Mouse (Mus musculus): ENCODE results near the gene Ssh1.
A peak's percentile ranks its signal among the peaks of the same experiment; 100 is the strongest.

Gene Ssh1

DNA sequence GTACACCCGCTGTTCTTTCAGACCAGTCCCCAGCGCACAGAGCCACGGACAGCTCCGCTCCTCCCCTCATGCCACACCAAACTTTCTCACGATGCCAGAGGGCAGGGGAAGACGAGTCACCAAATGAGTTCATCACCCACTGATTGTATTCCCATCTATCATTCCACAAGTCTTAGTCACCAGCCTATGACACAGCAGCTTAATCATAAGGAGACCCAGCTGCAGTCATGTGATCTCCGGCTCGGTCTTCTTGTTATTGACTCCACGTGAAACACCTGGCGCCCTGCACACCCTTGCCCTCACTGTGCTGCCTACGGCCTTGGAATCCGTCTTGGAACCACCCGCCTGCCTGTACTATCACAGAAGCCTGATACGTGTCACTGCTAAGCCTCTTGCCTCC is 28.7 kb downstream of the Ssh1 start:
- no peak for DNase-seq

DNA sequence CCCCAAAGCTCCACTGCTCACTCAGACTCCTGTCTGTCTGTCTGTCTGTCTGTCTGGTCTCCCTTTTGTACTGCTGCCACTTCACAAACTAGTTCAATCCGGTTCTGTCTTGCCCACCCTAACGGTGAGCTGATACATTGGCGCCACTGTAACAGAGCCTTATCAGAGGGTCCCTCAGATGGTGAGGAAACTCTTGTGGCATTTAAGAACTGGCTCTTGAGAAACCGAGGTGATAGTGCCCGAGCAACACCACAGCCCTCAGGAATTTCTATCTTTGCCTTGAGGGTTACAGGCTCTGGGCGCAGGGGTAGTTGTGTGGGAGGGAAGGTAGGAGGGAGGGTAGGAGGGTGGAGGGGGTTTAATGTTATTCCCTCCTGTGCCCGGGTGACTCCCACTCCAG is 31.9 kb downstream of the Ssh1 start:
- DNase-seq: no peak

DNA sequence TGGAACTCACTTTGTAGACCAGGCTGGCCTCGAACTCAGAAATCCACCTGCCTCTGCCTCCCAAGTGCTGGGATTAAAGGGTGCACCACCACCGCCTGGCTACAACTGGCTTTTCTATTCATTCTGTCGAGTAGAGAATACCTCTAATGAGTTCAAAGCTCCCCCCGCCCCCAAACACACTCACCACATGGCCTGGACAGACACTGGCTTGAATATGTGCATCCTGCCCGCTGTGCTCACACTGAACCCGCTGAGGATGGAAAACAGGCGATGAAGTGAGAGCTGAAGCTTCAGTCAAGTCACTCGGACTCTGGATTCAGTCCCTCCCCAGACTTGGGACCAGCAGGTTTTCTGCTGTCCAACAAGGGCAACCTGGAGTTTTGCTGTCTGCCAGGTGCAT is 33.3 kb downstream of the Ssh1 start:
- no peak for DNase-seq

DNA sequence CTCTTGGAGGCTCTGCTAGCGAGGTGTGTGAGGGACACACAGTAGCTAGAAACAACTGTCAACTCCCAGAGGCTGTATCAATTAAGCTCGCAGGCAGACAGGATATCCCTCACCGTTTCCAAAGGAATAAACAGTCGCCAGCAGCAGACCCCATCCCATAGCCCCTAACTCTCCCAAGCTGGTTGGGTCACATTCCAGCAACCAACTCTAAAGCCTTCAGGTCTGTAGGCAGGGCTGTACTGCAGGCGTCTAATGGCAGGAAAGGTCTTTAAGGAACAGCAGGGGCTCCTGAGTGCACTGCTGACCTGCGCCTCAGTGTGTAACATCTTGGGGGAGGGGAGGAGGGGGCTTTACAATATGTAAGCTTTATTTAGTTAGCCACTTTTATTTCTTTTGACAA is 34.7 kb downstream of the Ssh1 start:
- no peak for DNase-seq

DNA sequence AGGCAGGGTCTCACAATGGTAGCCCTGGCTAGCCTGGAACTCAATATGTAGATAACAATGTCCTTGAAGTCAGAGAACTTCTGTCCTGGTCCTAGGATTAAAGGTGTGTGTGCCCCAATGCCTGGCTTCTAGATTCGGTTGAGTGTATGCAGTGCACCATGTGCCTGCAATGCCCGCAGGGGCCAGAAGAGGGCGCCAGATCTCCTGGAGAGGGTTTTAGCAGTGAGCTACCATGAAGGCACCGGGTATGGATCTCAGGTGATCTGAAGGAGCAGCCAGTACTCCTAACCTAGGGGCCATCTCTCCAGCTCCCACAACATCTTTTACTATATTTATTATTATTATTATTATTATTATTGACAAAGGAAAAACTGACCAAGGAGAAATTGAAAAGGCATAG is 37.2 kb downstream of the Ssh1 start:
- DNase-seq: peak; percentile 84

DNA sequence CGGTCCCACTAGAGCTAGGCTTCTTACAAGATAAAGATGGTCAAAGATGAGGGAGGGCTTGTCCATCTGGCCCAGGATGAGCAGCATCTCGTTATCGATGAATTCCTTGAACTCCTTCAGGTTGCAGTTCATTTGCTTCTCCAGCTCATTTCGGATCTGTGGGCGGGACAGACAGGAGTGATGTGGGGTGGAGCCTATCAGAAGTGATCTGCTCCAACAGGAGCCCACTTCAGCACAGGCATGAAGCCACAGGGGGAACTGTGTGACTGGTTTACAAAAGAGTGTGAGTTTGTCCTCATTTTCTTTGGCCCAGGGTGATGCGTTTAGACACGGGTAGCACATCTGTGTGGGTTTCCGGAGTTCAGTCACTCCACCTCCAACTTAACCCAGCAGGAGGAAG is 38.0 kb downstream of the Ssh1 start:
- no peak for DNase-seq

DNA sequence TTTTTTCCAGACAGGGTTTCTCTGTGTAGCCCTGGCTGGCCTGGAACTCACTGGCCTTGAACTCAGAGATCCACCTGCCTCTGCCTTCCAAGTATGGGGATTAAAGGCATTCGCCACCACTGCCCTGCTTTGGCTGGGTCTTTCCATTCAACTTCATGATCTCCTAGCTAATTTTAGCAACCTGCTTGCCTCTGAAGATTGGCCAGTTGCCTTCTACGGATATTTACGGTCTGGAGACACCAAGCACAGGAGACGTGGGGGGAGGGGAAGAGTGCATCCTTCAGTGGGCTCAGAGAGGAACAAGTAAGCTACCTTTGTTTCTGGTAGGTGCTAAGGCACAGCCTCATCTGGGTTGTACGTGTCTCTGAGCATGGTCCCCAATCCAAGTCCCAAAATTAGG is 38.4 kb downstream of the Ssh1 start:
- DNase-seq: no peak

DNA sequence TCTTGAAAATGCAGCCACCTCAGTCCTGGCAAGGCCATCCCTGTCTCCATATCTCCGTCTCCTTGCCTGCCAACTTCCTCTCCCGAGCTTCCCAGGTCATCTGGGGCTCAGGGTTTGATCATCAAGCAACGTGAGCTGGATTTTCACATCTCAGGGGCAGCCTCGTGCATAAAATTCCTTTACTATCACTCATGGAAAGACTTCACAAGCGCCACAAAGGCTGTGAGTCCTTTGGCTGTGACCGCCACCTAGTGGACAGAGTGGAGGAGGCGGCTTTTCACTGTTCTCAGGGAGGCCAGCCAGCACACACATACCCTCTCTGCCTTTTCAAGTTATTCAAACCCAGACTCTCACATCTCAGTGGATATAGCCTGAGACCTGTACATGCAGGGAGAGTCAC is 39.3 kb downstream of the Ssh1 start:
- DNase-seq: peak; percentile 87

DNA sequence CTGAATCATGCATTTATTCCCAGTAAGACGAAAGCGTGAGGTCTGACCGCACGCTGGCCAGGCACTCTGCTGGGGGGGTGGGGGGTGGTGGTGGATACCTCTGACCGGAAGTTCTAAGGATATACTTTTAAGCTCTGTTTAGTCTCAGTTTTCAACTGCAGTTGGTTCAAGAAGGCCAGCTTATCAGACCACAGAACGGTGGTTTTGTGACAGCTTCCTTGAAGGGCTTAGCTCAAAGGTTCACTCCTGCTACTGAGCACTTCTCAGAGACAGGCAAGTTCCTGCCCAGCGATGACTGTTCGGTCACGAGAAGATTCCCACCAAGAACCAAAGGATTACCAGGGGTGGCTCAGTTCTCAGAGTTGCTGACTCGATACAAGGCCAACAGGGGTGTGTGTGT is 41.2 kb downstream of the Ssh1 start:
- DNase-seq: no peak

DNA sequence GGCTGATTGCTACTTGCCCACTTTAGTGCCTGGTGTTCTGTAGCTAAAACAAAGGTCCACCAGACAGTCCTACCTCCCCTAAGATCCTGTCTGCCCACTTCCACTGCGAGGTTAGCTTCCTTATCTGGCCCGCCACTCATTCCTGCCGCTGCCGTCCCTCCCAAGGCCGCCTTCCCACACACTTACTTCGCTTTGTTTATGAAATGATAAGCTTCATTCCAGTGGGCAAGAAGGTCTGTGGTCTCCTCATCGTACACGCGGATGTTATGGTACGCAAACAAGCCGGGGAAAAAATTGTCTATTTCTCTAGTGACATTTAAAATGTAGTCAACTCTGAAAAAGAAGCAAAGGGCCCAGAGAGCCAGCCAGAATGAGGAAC is 42.0 kb downstream of the Ssh1 start:
- no peak for DNase-seq

DNA sequence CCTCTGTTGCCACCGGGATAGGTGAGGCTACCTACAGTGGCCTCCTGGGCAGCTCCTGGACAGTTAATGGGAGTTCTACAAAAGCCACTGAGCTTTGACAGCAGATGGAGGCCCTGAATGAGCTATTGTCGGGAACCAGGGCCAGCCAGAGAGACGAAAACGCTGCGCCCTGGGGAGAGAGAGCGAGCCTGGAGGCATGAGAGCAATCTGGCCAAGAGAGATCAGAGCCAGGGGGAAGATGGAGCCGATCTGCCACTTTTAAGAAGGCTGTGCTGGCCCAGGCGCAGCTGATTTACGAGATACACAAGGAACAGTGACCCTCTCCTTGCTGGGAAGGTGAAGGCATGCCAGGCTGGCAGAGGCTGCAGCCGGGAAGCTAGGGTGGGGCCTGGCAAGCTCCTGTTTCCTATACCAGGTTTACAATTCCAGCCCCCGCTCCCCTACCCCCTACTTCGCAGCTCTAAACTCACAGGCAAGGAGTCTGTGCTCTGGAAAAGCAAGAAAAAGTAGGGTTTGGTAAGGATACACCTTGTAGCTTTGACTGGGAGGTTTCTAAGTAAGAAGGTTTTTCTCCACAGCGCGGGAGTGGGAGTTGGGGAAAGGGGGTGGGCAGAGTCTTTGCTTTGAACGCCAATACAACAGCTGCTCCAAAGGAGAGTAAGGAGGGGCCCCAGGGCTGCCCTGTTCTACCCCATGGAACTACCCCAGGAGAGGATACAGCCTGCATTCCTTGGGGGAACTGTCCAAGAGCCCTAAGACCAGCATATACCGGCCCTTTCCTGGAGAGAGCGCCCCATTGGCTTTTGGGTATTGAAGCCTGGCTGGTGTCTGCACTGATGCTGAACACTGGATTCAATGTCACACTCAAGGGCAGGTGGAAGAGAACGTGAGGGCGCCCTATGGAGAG is 42.7 kb downstream of the Ssh1 start:
- DNase-seq: no peak

DNA sequence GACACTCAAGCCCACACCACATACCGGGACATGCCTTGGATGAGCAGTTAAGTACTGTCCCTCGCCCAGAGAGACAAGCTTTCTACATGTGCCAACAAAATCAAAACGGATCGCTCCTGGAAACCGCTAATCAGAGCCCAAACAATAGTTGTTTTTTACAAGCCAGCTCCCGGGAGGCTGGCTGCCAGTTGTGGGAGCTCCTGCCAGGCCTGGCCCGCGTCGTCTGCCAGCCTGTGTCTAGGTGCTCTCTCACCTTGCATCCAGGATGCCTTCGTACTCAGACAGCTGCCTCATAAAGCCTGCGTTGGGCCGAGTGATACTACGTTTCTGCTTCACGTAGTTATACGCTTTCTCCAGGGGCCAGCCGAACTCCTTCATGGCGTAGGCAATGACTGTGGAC is 43.6 kb downstream of the Ssh1 start:
- no peak for DNase-seq

DNA sequence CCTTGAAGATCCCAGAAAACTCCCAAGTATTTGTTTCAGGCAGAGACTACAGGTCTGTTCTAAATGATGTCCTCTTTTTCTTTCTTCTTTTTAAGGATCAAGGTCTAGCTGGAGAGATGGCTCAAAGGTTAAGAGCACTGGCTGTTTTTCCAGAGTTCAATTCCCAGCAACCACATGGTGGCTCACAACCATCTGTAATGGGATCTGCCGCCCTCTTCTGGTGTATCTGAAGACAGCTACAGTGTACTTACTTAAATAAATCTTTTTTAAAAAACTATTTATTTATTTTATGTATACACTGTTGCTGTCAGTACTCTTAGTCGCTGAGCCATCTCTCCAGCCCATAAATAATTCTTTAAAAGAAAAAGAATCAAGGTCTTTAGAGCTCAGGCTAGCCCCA is 46.4 kb downstream of the Ssh1 start:
- no peak for DNase-seq

DNA sequence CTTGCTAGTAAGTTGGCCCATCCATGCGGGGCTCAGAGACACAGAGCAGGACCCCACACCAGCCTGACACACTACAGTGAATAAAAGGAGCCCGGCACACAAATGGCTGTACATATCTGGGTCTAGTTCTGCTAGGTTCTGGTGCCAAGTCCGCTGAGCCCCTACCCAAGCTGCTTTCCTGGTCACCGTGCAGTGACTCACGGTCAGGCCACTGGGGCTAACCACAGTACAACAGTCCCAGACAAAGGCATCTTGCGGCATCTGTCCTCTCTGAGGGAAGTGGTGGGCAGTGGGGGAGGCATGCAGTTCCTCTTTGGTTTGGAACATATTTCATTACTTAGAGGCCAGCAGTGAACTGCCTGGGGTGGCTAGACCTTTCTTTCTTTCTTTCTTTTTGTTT is 48.6 kb downstream of the Ssh1 start:
- no peak for DNase-seq

DNA sequence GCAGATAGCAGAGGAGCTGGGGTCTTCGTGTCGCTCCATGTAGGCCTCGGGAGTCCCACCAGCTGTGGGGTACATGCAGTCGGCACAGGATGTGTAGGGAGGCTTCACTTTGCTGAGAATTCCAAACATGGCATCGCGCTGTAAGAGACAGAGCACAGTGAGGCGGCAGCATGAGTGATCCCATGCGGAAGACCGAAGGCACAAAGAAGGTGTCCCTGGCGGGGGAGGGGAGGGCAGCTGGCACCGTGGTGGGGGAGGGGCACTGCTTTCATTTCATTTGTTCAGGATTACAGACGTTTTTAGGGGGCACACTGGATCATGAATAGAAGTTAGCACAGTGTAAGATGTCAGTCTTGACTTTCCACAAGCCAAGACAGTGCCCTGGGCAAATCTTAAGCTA is 50.4 kb downstream of the Ssh1 start:
- DNase-seq: peak; percentile 59

DNA sequence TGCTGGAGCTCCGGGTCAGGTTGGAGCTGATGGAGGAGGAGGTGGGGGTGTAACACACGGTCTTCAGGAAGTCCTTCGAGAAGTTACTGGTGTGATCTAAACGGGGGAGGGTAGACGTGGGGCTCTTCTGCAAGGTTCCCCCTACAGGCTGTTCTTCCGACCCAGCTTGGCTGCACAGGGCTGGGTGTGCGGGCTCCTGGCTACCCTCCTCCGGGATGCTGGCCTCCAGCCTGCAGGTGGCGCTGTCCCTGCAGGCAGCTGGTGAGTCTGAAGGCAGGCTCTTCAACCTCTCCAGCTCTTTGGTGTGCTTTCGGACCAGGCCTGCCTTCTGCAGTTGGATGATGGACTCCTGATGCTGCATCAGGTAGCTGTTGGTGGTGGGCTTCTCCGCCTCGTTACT is 51.1 kb downstream of the Ssh1 start:
- DNase-seq: peak; percentile 55

DNA sequence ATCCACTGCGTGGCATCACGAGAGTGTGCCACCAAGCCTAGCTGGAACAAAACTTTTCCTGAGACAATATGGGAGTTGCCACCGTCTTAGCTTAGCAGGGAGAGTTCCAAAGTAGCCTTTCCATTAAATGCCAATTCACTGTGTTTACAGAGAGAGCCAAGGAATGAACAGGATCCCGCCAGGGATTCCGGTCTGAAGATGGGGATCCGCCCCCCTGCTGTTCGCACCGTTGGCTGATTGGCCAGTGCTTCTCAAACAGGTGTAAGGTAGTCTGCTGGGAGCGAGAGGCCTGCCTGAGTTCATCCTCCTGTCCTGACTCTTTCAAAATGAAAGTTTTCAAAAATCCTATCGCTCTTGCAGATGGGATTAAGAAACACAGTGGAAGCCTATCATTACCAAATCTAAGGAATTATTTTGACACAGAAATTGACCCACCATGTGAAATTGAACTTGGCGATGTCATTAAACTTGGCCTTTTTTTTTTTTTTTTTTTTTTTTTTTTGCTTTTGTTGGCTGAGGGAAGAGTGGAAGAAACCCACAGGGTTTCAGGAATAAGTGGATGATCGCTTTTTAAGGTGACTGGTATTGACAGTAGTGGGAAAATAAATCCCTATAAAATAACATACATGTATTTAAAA is 54.3 kb downstream of the Ssh1 start:
- DNase-seq: no peak

DNA sequence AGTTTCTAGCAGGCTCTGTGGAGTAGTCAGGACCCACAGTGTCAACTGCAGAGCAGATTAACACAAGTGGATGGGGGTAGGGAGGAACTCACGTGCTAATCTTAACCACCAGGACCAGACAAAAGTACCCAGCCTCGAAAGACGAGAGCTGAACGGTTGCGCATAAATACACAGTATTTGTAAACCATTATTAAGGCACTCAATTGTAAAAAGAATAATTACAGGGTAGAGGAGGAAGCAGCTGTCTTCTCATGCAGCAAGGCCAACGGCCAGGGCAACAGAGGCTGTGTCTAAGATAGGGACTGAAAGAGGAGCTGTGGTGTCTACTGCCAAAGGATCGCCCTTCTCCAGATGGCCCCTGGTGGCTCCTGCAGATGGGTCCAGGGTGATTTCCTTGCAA is 56.0 kb downstream of the Ssh1 start:
- DNase-seq: no peak

DNA sequence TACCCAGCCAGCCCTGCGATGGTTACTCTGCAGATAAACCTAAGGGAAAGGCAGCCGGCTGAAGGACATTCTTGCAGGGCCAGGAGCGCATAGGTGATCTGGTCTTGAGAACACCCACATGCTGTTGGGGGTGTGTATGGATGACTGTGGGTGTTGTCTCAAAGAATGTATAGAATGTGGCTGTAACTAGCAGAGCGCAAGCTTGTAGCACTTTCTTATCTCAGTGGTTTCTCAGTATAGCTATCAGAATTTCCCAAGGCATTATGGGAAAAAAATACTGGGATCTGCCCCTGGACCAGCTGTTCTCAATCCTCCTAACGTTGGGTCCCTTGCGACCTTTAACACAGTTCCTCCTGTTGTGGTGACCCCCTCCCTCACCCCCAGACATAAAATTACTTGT is 59.8 kb downstream of the Ssh1 start:
- no peak for DNase-seq

DNA sequence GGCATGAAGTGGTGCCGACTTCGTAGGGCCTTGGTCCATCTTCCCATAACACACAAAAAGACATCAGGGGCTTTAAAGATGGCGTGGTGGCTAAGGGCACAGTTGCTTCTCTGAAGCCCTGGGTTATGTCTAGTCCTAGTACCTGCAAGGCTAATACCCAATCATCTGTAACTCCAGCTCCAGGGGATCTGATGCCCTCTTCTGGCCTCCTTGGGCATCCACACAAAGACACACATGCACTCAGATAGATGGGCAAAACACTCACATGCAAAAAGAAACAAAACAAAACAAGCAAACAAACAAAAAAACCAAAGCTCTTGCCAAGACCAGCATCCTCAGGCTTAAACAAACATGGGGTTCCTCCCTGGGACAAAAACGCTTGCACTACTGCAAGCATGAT is 60.2 kb downstream of the Ssh1 start:
- peak; percentile 37 for DNase-seq

DNA sequence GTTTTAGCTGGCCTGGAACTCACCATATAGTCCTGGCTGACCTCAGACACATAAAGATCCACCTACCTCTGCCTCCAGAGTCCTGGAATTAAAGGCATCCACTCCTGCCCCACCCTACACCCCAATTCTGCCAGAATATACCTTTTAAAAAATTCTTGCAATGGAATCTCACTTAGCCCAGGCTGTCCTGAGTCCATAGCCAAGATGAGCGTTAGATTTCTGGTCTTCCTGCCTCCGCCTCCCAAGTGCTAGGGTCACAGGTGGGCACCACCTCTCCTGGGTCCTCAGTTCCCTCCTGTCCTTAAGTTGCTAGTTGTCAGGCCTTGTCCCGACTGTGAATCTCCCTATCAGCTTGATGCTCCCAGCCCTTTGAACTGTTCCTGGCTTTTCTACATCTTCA is 61.4 kb downstream of the Ssh1 start:
- DNase-seq: no peak

DNA sequence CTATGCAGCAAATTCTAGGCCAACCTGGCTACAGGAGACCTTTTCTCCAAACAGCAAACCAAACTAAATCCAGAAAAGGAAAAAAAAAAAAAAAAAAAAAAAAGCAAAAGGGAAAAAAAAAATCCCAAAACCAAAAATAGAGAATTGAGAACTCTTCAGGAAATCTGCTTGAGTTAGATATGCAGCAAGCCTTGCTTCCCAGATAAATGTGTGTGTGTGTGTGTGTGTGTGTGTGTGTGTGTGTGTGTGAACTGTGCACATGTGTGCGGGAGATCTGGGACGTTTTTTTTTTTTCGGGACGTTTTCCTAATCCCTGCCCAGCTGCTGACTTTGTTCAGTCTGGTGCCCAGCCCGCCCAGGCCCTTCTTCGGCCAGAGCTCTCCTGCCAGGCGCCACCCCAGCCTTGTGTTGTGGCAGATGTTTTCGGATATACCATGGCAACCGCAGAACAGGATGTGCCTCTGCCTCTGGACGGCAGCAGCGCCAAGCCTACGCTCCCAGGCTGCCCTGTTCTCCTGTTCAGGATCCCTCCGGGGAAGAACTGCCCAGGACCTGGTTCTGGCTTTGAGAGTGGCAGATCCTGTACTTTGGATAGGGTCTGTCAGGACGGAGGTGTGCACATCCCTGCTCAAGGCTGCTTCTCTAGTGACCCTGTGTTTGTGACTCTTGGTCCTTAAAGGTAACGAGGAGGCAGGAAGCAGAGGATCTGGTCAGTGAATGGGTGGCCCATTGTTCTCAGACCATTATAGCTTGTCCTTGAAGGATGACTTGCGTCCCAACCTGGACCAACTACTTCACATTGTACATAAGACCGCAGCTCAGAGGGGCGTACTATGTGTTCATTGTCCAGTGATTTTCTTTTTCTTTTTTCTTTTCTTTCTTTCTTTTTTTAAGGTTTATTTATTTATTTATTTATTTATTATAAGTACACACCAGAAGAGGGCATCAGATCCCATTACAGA is 62.8 kb downstream of the Ssh1 start:
- DNase-seq: peak; percentile 45

DNA sequence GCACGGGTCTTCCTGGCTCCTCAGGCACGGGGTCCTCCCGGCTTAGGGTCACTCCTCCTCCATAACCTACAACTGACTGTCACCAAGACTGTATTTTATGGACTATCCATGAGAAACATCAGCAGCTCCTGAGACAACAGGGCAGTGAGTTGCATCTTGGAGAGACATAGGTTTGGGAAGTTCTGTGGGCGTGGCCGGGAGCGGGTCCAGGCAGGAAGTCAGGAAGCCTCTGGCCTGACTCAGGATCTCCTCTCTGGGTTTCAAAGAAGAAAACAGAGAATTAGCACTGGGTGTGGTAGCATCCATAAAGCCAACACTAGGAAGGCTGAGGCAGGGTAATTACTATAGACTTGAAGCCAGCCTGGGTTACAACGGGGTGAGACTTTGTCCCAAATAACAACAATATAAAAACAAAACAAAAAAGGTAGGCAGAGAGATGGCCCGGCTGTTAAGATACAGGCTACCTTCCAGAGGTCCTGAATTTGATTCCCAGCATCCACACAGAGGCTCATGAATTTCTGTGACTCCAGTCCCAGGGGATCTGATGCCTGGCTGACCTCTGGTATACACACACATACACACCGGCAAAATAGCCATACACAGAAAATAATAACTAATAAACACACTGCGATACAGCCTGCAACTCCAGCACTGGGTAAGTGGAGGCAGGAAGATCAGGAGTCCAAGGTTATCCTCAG is 63.6 kb downstream of the Ssh1 start:
- DNase-seq: no peak

Data from retina, postnatal 1 day (tissue).